Mouse (Mus musculus): ENCODE results near the gene Grtp1. TPM values are rescaled to one million over a fixed set of nuclear protein-coding genes. Genes with fewer than 3 reads are reported as not detected.
"Not testable (repeated sequence)": the region's sequence is repeated elsewhere in the genome, so short reads cannot be mapped to it uniquely, and the experiment has no call there.

Grtp1 gene
- polyA plus RNA-seq, 1 experiment from 2014 or later = 8.2 TPM

- no peak for ATAC-seq (ENCODE audit: insufficient read depth)
- no peak overlapping the region for H3K27ac ChIP-seq (replicated peaks)
- H3K4me2 ChIP-seq = no peak overlapping the region
- no peak overlapping the region for H3K4me3 ChIP-seq (replicated peaks)
- peaks cover 6% of the 10 kb centered on the region for H3K4me1 ChIP-seq (replicated peaks)
- H3K9me3 ChIP-seq (replicated peaks) = no peaks in the 10 kb centered on the region
- peaks cover 19% of the 10 kb centered on the region for H3K36me3 ChIP-seq (replicated peaks)
- H3K9ac ChIP-seq = no peak overlapping the region
- WGBS (ENCODE audit: insufficient replicate concordance) = 76% methylated on average over 9 of the region's 9 CpGs
- no peaks in the 10 kb centered on the region for H3K27me3 ChIP-seq
Observed at GRCm38 (mm10) chr8:13154099-13154498, 46.3 kb downstream of the Grtp1 start.

- H3K4me2 ChIP-seq = no peak overlapping the region
- WGBS (ENCODE audit: insufficient replicate concordance) = 85% methylated on average over 2 of the region's 2 CpGs
- H3K36me3 ChIP-seq (replicated peaks) = peaks cover 47% of the 10 kb centered on the region
- H3K27me3 ChIP-seq = no peaks in the 10 kb centered on the region
- no peak overlapping the region for H3K27ac ChIP-seq (replicated peaks)
- no peak overlapping the region for H3K9ac ChIP-seq
- ATAC-seq (ENCODE audit: insufficient read depth) = no peak
- no peak overlapping the region for H3K4me3 ChIP-seq (replicated peaks)
- no peaks in the 10 kb centered on the region for H3K9me3 ChIP-seq (replicated peaks)
- H3K4me1 ChIP-seq (replicated peaks) = no peaks in the 10 kb centered on the region
Observed at GRCm38 (mm10) chr8:13150929-13151328, 49.5 kb downstream of the Grtp1 start.

DNA sequence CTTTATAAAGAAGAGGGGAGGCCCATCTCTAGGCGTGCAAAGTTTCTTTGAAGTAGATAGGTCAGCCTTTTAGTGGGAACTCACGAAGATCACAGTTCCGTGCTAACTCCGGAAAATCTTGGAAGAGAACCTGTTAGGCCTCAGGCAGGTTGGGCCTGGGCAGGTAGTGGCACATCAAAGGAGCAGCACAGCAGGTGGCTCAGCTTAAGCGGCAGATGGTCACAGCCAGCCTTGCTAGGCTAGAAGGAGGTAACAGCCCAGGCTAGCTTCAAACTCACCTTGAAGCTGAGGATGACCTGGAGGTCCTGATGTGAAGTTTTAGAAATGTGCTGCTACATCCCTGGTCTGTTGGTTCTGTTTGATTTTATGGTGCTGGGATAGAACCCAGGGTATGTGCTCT is 50.6 kb downstream of the Grtp1 start:
- no peaks in the 10 kb centered on the region for H3K4me1 ChIP-seq (replicated peaks)
- peaks cover 58% of the 10 kb centered on the region for H3K36me3 ChIP-seq (replicated peaks)
- no peaks in the 10 kb centered on the region for H3K27me3 ChIP-seq
- ATAC-seq (ENCODE audit: insufficient read depth) = no peak
- H3K4me2 ChIP-seq = no peak overlapping the region
- no peaks in the 10 kb centered on the region for H3K9me3 ChIP-seq (replicated peaks)
- H3K9ac ChIP-seq = no peak overlapping the region
- WGBS (ENCODE audit: insufficient replicate concordance) = 77% methylated on average over 5 of the region's 5 CpGs
- no peak overlapping the region for H3K4me3 ChIP-seq (replicated peaks)
- H3K27ac ChIP-seq (replicated peaks) = no peak overlapping the region

DNA sequence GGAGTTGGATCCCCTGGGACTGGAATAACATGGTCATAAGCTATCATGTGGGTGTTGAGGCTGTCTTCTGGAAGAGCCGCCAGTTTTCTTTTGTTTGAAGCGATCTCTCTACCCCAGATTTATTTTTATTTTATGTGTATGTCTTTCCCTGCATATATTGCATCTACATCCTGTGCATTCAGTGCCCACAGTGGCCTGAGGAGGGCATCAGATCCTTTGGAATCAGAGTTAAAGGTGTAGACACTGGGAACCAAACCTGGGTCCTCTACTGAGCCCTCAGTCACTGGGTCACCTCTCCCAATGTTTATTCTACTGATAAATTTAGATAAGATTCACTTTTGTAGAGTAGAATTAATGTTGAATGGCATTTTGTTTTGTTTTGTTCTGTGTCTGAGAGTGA is 51.1 kb downstream of the Grtp1 start:
- no peak for ATAC-seq (ENCODE audit: insufficient read depth)
- WGBS (ENCODE audit: insufficient replicate concordance) = 88% methylated on average over 2 of the region's 2 CpGs
- H3K36me3 ChIP-seq (replicated peaks) = peaks cover 64% of the 10 kb centered on the region

DNA sequence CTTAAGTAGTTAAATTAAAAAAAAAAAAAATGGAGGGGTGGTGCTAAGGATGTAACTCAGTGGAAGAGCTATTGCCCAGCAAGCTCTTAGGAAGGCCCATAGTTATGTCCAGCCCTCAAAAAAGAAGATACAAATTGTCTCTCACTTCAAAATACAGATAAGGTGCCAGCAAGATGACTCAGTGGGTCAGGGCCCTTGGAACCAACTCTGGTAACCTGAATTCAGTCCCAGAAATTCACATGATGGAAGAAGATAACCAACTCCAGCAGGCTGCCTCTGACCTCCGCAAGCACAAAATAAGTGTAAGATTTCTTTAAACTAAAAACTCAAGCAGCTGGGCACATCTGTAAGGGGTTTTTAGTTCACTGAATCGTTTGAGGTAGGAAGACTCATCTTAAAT is 51.9 kb downstream of the Grtp1 start:
- Histone ChIP-seq H3K4me1 (replicated peaks) (no peaks in the 10 kb centered on the region), H3K27ac (replicated peaks) (no peak overlapping the region), H3K36me3 (replicated peaks) (peaks cover 71% of the 10 kb centered on the region), H3K9ac (no peak overlapping the region), H3K27me3 (no peaks in the 10 kb centered on the region), H3K4me2 (no peak overlapping the region), H3K9me3 (replicated peaks) (no peaks in the 10 kb centered on the region), H3K4me3 (replicated peaks) (no peak overlapping the region)
- ATAC-seq (ENCODE audit: insufficient read depth) = no peak
- WGBS (ENCODE audit: insufficient replicate concordance) = 84% methylated on average over 2 of the region's 2 CpGs

More for the DNA sequence above, 51.1 kb downstream of the Grtp1 start:
- no peaks in the 10 kb centered on the region for H3K27me3 ChIP-seq
- no peaks in the 10 kb centered on the region for H3K4me1 ChIP-seq (replicated peaks)
- H3K27ac ChIP-seq (replicated peaks) = no peak overlapping the region
- H3K9me3 ChIP-seq (replicated peaks) = no peaks in the 10 kb centered on the region
- H3K4me3 ChIP-seq (replicated peaks) = no peak overlapping the region
- H3K4me2 ChIP-seq = no peak overlapping the region
- no peak overlapping the region for H3K9ac ChIP-seq

DNA sequence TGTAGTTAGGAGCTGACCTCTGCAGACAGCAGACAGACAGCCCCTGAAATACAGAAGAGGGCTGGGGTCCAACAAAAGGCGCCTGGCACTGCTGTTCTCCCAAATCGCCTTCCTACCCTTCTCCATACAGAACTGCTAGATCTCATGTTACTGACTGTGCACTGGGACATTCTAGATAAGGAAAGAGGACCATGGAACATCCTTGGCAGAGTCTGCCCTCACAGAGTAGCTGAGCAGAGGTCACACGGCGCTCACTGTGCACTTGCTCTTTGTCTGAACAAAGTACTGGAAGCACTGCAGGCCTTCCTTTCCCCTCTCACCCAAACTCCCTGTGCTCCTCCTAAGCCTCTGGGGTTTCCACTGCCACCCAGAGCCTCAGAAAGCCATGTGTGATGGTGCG is 58.7 kb downstream of the Grtp1 start:
- no peak for ATAC-seq (ENCODE audit: insufficient read depth)
- H3K4me3 ChIP-seq (replicated peaks) = no peak overlapping the region
- H3K9me3 ChIP-seq (replicated peaks) = no peaks in the 10 kb centered on the region
- H3K4me2 ChIP-seq = no peak overlapping the region
- H3K36me3 ChIP-seq (replicated peaks) = peaks cover 99% of the 10 kb centered on the region
- no peak overlapping the region for H3K27ac ChIP-seq (replicated peaks)
- H3K4me1 ChIP-seq (replicated peaks) = no peaks in the 10 kb centered on the region
- no peaks in the 10 kb centered on the region for H3K27me3 ChIP-seq
- 85% methylated on average over 5 of the region's 5 CpGs for WGBS (ENCODE audit: insufficient replicate concordance)
- no peak overlapping the region for H3K9ac ChIP-seq

DNA sequence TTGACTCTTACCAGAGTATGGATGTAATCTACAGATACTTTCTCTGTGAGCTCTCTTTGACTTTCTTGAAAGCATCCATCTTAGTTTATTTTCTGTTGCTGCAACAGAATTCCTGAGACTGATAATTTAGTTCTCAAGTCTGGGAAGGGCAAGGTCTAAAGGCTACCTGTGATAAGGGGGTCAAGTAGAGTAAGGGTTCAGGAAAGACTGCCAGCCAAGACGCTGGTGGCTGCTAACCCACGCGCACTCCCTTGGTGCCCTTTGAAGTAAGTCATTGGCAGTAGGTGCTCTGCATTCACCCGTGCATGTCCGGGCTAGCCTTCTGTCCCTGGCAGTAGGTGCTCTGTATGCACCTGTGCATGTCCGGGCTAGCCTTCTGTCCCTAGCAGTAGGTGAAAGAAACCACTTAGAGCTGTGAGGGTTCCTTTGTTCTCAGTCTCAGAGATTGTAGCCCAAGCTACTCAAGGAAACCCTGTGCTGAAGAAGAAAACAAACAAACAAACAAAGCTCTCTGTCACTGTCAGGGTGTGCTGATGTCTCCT is 60.7 kb downstream of the Grtp1 start:
- H3K27me3 ChIP-seq = no peaks in the 10 kb centered on the region
- 84% methylated on average over 6 of the region's 6 CpGs for WGBS (ENCODE audit: insufficient replicate concordance)
- H3K9ac ChIP-seq = no peak overlapping the region
- H3K27ac ChIP-seq (replicated peaks) = no peak overlapping the region
- no peaks in the 10 kb centered on the region for H3K4me1 ChIP-seq (replicated peaks)
- peaks cover 99% of the 10 kb centered on the region for H3K36me3 ChIP-seq (replicated peaks)
- ATAC-seq (ENCODE audit: insufficient read depth) = no peak
- no peaks in the 10 kb centered on the region for H3K9me3 ChIP-seq (replicated peaks)
- no peak overlapping the region for H3K4me2 ChIP-seq
- no peak overlapping the region for H3K4me3 ChIP-seq (replicated peaks)

DNA sequence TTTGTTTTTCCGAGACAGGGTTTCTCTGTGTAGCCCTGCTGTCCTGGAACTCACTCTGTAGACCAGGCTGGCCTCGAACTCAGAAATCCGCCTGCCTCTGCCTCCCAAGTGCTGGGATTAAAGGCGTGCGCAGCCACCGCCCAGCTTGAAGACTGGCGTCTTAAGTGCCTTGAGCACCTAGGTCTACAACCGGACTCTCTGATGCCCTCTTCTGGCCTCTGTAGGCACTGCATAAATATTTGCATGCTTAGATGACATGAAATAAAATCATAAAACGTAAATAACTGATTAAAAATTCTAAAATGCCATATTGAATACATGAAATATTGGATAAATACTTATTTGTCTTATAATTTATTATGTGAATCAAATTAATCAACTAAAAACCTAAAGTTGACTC is 68.2 kb downstream of the Grtp1 start:
- peaks cover 98% of the 10 kb centered on the region for H3K36me3 ChIP-seq (replicated peaks)
- not testable (repeated sequence) for ATAC-seq (ENCODE audit: insufficient read depth); H3K4me1 ChIP-seq (replicated peaks); H3K9me3 ChIP-seq (replicated peaks); H3K9ac ChIP-seq; H3K27ac ChIP-seq (replicated peaks); H3K4me2 ChIP-seq; H3K4me3 ChIP-seq (replicated peaks); H3K27me3 ChIP-seq
- 52% methylated on average over 9 of the region's 9 CpGs for WGBS (ENCODE audit: insufficient replicate concordance)

GRCm38 (mm10) chr8:13124897-13125296 is 75.5 kb downstream of the Grtp1 start:
- Histone ChIP-seq H3K4me3 (replicated peaks) (no peak overlapping the region), H3K9me3 (replicated peaks) (no peaks in the 10 kb centered on the region), H3K36me3 (replicated peaks) (peaks cover 96% of the 10 kb centered on the region), H3K9ac (no peak overlapping the region), H3K4me1 (replicated peaks) (peaks cover 40% of the 10 kb centered on the region), H3K27ac (replicated peaks) (no peak overlapping the region), H3K4me2 (no peak overlapping the region), H3K27me3 (no peaks in the 10 kb centered on the region)
- WGBS (ENCODE audit: insufficient replicate concordance) = 81% methylated on average over 8 of the region's 8 CpGs
- no peak for ATAC-seq (ENCODE audit: insufficient read depth)

DNA sequence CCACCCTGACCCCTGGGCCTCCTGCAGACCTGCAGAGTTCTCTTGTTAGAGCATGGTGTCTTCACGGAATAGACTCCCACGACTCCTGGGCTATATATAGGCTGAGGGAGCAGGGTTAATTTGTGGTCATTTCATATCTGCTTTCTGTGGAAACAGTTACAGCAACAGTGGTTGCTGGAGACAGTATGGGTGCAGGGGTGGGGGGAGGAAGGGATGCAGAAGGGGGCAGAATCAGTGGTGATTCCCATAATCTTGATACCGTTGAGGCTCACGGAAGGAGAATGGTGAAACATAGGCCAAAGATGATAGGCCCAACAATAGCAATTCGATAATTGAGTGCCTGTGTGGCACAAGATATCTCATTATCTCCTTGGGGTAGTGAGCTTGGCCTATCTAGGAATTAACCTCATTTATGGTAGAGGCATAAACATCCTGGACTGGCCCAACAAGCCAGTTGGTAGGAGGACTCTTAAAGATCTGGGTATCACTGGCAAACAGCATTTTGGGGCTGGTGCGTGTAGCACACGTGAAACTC is 77.5 kb downstream of the Grtp1 start:
- Histone ChIP-seq H3K9me3 (replicated peaks) (no peaks in the 10 kb centered on the region), H3K27me3 (no peaks in the 10 kb centered on the region), H3K4me1 (replicated peaks) (peaks cover 50% of the 10 kb centered on the region), H3K4me3 (replicated peaks) (no peak overlapping the region), H3K4me2 (no peak overlapping the region), H3K36me3 (replicated peaks) (peaks cover 96% of the 10 kb centered on the region), H3K9ac (no peak overlapping the region), H3K27ac (replicated peaks) (peak overlapping the region; percentile 79)
- 19% methylated on average over 7 of the region's 7 CpGs for WGBS (ENCODE audit: insufficient replicate concordance)
- ATAC-seq (ENCODE audit: insufficient read depth) = peak; percentile 60
